Mouse (Mus musculus) spleen, postnatal 0 days (tissue): ENCODE data around the gene Sox6. TPM values are rescaled to one million over a fixed set of nuclear protein-coding genes. Genes with fewer than 3 reads are reported as not detected.

Experiments used
- polyA plus RNA-seq: library from polyadenylated mRNA; unstranded; fragments of >200 nt; fragmentation: Nextera tagmentation; extraction: Ambion mirVana; gene quantifications from 2 replicates; pipeline ENCODE4 v1.2.1, GENCODE M21; 2015

The Sox6 gene
- polyA plus RNA-seq = 92.9 and 102 TPM in 2 replicates

GRCm38 (mm10) chr7:116038511-116038910 is at the start of gene Sox6:
Gene Sox6 (minus strand): TSS chr7:116038796.

GRCm38 (mm10) chr7:116084366-116084765 is 45.8 kb upstream of the Sox6 start, which contains the start of gene Gm4353:
Gene Gm4353 (minus strand): TSS chr7:116084635.

GRCm38 (mm10) chr7:116039196-116039537 is 571 bp upstream of the Sox6 start, which contains the start of gene 1110004F10Rik:
Gene 1110004F10Rik (plus strand): TSS chr7:116039397.

Other genes with a start within 250 kb of the Sox6 start
- 158 and 159 TPM in 2 replicates for gene 1110004F10Rik, start 601 bp upstream of the Sox6 start, polyA plus RNA-seq
- 0.49 and 0.54 TPM in 2 replicates for gene Gm4353, start 45.8 kb upstream of the Sox6 start, polyA plus RNA-seq